Mouse (Mus musculus): ENCODE data around the gene Dmc1. TPM values are rescaled to one million over a fixed set of nuclear protein-coding genes. Genes with fewer than 3 reads are reported as not detected.

The Dmc1 gene
- total RNA-seq, 2 experiments from 2014 or later: not detected

DNA sequence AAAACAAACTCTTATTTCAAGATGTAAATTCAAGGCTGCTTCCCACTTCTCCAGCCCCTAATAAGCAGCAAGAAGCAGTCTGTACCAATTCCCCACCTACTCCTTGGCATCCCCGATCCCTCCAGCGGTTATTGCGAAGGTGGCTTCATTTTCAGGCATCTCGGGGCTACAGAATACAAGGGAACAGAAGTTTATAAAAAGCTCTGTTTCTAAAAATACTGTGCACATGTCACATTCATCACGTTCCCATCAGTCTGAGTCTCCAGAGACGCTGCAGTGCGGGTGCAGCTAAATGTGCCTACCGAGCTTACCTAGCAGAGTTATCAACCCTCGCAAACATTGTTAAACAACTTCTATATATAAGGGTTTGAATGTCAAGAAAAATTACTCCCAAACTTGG lies 42.5 kb downstream of the Dmc1 start:
- no peak for DNase-seq (ENCODE audit: low spot score)

DNA sequence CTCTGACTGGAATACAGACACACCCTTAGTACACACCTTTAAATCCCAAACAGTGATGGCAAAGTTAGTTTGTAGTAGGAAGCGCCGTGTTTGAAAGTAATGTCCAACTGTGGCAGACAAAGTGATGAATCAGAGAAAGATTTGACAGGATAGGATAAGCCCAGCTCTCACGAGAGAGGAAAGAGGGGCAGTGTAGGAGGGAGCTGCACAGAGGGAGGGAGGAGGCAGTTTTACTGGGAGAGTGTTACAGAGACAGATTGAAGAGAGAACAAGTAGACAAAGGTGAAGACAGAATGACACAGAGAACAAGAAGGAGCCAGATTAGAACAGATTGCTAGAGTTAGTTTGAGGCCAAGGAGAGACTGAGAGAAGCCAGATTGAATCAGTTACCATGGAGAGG lies 45.3 kb downstream of the Dmc1 start:
- no peak for DNase-seq (ENCODE audit: low spot score)

DNA sequence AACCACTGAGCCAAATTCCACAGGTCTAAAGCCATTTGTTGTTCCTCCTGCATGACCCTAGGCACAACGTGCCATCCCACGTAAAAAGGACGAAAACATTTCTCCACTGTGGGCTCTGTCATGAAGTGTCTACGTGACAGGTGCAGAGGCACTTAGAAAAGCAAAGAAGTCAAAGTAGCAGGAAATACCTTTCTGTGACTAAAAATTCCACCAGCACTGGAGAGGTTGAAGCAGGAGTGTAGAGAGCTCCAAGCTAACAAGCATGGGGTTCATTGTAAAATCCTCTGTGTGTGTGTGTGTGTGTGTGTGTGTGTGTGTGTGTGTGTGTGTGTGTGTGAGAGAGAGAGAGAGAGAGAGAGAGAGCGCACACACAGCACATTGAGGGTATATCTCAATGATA lies 52.3 kb downstream of the Dmc1 start:
- no peak for DNase-seq (ENCODE audit: low spot score)

DNA sequence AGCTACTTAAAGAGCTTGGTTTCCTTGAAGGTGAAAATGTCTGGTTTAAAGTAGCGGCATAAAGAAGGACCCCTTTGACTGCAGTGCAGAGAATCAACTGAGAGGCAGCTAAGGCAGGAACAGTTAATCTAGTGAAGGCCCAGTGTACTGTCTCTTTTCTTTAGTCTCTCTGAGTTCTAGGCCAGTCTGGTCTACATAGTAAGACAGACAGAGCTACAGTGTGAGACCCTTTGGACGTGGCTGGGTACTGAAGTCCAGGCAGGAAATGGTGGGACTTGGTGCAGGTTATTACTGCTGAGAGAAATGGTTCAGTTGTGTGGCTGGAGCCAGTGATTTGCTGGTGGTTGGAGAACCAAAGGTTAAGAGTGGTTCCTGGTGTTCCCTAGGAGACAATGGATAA lies 56.7 kb downstream of the Dmc1 start:
- DNase-seq (ENCODE audit: low spot score): no peak

DNA sequence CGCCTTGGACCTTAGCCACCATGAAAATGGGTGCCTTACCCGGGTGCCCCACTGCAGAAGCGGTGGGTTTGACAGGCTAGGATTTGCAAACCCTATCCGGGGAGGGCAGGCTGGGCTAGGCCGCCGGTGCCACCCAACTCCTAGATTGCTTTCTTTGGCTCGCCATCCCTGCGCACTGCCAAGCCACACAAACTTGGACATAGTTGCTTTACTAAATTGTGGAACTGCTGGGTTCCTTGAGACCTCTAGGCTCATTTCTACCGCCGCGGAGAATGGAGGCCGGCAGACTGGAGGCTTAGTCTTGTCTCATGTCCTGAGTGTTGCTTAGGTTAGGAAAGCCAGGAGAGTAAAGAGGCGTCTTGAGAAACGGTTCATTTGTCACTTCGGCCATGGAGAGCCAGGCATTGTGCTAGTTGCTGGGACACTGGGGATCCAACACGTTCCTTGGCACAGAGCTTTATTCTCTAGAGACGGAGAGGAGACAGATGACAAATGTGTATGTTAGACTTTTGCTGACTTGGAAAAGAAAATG lies 57.6 kb downstream of the Dmc1 start:
- no peak for DNase-seq (ENCODE audit: low spot score)

DNA sequence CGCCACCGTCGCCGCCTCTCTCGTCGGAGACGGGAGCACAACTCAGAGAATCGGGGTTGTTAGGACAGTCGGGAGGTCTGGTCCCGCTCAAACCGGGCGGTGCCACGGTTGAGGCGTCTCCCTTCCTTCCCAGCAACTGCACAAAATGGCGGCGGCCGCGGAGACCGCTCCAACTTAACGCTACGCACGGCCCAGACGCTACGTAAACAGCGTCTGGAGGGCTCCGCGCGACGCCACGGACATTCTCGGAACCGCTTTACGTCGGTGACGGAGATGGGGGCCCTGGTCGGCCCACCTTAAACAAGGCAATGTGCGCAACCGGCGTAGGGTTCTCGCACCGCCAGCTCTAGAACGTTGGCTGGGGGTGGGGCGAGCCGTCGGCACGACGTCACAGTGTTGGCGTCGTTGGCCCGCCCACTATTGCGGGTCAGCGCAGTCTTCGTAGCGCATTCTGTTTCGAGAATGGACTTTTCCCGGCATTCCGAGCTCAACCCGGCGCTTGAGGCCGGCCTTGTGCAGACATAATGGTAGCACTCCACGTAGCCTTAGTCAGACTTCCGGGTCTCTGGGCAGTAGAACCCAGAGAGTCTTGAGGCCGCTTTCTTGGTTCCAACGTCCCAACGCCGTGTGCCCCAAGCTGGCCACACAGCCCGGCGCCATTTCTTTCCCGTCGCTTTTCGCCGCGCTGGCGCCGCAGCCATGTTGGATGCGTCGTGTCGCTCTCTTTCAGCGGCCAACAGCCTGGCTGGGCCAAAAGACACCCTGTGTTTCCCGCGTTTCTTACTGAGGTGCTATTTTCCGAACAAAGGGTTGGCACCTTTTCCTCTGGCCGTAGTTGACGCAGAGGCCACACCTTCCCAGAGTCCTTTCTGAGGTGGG lies 58.3 kb downstream of the Dmc1 start, which contains the start of gene Ddx17:
TSS of gene Ddx17 (minus strand) at position 332 of the 879 bp plus-strand sequence.
- peak; percentile 99 for DNase-seq (ENCODE audit: low spot score)

DNA sequence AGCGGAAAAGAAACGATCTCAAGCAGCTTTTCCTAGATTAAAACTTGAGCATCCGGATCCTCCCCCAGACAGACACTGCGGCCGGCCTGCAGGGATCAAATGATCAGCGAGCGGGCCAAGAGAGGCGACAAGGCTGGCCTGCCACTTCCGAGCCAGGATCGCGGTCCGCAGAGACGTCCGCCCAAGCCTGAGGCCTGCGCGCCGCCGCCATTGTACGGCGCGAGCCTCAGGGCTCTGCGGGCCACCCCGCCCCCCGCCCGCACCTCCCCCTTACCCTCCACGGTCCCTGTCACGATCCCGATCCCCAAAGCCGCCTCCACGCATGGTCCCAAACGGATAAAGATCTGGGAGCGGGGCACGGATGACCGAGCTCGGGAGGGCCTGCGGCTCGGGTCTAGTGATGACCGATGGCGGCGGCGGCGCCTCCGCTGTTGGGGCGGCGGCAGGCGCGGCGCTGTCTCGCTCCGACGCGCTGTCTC lies 58.9 kb downstream of the Dmc1 start:
- peak; percentile 85 for DNase-seq (ENCODE audit: low spot score)

DNA sequence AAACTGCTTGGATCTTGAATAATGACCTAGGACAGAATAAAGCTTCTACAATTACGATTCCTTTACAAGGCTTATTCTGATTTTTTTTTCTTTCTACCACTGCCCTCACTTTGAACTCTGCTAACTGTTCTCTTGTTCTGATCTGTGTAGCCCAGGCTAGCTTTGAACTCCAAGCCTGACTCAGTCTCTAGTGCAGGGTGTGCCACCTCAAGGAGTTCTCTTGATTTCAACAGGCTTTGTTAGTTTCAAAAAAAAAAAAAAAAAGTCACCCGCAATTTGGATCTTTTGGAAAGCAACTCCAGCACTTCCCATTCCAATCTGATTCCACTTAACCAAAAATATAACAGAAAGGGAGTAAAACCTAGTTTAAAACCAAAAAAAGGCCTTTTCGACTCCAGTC lies 59.4 kb downstream of the Dmc1 start:
- DNase-seq (ENCODE audit: low spot score): no peak

DNA sequence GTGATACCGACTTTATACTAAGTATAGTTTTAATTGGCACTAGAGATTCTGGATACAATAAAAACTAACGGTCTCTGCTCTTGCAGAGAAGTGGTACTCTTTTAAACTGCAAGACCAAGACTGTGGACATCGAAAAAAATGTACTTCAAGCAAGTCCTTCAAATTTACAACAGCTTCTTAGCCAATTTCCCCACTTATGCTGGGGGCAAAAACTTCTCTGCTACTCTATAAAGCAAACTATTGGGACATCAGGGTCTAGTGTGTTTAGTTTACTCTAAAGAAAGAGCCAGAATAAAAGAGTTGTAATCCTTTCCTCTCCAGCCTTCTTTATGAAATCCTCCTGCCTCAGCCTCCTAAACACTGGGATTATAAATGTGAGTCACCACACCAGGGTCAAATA lies 60.9 kb downstream of the Dmc1 start:
- no peak for DNase-seq (ENCODE audit: low spot score)

DNA sequence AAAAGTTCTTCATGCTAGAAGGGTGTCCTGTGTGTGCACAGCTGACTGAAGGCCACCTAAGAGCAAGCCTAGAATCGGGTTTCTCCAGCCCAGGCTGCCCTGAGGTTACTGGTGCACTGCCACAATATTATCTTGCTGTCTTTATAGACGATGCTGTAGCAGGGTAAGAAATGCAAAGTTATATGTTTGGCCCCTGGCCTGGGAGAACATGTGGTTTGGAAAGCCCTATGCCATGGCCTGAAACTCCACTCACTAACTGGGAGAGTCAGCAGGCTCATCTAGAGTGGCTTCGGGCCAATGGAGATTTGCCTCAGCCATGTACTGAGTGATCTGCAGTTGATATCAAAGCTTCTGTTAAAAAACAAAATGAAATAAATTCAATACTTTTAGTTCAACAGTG lies 71.1 kb downstream of the Dmc1 start:
- DNase-seq (ENCODE audit: low spot score): peak; percentile 70

DNA sequence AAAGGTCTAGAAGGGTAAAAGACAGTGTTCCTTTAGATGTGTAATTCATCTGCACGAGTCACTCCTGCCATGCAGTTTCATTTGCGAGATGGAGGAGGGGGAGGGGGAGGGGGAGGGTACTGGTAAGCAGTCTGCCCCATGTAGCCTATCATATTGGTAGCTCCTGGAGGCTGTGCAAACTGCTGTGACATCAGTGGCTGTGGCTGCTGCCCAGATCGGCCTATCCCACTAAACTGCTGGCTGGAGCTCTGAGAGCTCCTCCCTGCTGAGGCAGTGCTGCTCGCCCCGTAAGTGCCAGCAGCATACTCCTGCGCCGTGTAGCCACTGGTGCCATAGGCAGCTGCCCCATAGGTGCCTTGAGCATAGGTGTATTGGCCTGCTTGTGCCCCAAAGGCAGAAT lies 75.0 kb downstream of the Dmc1 start:
- no peak for DNase-seq (ENCODE audit: low spot score)

DNA sequence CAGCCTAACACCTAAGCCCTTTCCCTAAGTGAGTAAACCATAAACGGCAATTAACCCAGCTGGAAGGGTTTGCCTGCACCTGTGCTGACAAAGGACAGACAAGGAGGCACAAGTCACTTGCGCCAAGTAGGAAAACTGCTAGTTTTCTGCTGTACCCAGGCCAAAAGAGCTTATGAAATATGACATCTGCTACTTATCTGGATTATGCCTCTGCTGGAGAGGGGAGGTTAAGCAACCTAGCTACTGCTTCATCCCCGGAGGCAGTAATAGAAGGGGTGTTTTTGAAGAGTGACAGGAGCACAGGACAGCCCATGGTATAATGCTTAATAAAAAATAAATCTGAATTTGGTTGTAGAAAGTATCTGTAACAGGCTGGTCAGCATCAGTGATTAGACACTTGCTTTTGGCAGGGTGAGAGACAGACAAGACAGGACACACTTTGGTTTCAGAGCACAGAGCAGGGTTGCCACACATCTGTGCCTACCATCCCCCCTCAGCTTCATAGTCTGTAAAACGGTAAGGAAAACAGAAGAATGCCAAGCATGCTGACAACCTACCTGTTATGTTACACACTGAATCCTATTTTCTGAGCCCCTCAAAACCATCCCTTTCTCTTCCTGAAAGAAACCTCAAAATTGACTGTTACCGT lies 76.8 kb downstream of the Dmc1 start:
- DNase-seq (ENCODE audit: low spot score): no peak

DNA sequence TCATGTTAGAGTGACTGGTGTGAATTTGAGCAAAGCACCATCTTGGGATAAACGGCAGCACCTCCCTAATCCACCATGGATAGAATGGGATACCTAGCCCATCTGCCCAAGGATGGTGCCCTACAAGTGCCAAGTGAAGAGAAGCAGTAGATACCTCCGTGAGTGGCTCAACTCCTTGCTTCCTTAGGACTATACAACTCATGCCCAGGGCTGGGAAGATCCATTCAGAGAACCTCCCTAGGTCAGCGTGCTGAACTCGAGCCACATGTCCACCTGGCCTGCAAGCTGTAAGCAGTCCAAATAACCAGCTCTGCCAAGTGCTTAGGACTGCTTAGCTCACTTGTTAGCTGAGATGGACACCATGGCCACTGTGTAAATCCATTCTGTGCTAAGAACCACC lies 77.7 kb downstream of the Dmc1 start:
- peak; percentile 76 for DNase-seq (ENCODE audit: low spot score)

DNA sequence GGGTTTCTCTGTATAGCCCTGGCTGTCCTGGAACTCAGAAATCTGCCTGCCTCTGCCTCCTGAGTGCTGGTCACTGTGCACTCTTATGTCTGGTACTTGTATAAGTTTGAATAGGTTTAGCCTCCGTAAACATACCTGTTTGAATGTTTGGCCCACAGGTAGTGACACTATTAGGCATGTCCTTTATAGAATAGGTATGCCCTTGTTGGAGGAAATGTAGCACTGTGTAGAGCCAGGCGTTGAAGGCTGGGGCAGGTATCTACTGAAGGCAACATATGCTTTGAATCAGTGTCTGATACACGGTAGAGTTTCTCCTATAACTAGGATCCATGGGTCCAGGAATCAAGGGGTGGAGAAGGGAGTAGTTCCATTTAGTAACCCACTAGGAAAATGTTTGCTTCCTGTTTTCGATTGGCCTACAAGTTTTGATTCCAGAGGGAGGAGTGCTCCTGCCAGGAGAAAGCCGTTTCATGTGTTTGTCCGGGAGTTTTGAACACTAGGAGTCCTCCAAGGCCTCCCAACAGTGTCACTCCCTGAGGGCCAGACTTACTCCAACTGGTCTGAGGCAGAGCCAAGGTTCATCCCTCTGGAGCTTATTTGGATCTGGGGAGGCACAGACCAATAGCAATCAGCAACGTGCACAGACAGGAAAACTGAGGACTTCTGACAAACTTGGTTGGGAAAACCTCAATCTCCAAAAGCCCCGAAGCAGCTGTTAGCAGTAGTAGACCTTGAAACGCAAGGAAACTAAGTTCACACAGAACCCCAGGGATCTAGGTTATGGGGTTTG lies 78.7 kb downstream of the Dmc1 start:
- peak; percentile 47 for DNase-seq (ENCODE audit: low spot score)

DNA sequence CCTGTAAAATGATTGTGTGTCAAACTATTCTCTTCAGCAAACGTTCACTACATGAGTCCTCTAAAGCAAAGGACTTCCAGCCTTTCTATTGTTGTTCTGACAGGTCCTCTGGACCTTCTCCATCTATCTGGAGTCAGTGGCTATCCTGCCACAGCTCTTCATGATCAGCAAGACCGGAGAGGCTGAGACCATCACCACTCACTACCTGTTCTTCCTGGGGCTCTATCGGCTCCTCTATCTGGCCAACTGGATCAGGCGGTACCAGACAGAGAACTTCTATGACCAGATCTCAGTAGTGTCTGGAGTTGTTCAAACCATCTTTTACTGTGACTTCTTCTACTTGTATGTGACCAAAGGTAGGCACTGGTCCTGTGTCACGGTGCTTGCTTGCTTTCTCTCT lies 79.3 kb downstream of the Dmc1 start:
- no peak for DNase-seq (ENCODE audit: low spot score)

DNA sequence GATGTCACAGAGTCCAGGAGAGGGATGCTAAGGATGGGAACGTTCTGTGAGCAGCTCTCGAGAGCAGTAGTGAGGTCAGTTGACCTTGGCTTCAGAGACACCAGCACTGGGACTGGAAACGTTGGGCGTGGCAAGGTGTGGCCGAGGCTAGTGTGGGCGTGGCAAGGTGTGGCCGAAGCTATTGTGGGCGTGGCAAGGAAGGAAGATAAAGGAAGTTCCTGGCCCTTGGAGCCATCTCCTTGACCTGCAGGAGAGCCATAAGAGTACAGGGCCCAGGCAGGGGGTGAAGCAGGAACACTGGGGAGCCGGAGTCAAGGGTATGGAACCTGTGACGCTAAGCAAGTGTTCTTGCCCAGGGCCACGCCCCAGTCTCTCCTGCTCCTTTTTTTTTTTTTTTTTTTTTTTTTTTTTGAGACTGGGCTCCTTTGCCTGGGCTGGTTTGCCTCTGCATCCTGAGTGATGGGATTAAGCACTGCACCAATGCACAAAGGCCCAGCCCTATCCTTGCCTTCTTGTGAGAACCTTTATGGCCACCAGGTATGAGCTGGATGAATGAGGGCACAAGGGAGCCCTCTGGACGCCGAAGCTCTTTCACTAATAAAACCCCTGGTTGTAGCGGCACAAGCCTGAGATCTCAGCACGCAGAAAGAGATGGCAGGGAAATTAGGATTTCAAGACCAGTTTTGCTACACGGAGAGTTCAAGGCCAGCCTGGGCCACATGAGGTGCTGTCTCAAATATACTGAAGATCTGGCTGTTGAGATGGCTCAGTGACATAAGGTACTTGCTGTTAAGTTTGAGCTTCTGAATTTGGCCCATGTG lies 85.3 kb downstream of the Dmc1 start:
- DNase-seq (ENCODE audit: low spot score): no peak

DNA sequence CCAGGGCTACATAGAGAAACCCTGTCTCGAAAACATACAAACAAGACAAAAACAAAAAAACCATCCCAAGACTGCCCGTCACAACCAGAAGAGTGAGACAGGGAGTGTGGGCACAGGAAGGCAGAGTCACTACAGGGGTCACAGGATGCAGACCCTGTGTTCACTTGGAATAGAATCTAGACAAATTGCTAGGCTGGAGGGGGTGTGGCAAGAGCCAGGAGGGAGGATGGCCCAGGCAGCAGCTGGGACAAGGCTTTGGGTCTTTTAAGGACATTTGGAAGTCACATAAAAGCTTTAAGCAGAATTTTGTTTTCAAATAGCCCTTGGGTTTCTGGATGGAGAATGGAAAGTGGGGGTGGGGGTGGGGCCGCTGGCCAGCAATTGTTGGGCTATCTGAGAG lies 86.3 kb downstream of the Dmc1 start:
- DNase-seq (ENCODE audit: low spot score): no peak

DNA sequence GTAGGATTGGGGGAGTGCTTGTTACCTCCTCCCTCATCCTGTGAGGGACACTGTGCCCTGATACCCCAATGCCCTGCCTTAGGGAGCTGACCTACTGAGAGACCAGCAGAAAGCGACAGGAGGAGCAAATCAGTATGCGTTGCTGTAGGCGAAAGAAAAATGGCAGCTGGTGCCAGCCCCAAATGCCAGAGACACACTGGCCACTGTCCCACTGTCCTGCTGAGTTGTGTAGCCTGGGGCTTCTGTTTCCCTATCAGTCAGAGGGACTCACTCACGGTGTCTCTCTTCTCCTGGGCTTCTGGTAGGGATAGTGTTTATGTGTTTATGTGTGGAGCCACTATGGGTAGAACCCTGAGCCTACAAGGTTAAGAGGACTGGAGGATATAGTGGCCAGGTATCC lies 87.2 kb downstream of the Dmc1 start:
- DNase-seq (ENCODE audit: low spot score): no peak

DNA sequence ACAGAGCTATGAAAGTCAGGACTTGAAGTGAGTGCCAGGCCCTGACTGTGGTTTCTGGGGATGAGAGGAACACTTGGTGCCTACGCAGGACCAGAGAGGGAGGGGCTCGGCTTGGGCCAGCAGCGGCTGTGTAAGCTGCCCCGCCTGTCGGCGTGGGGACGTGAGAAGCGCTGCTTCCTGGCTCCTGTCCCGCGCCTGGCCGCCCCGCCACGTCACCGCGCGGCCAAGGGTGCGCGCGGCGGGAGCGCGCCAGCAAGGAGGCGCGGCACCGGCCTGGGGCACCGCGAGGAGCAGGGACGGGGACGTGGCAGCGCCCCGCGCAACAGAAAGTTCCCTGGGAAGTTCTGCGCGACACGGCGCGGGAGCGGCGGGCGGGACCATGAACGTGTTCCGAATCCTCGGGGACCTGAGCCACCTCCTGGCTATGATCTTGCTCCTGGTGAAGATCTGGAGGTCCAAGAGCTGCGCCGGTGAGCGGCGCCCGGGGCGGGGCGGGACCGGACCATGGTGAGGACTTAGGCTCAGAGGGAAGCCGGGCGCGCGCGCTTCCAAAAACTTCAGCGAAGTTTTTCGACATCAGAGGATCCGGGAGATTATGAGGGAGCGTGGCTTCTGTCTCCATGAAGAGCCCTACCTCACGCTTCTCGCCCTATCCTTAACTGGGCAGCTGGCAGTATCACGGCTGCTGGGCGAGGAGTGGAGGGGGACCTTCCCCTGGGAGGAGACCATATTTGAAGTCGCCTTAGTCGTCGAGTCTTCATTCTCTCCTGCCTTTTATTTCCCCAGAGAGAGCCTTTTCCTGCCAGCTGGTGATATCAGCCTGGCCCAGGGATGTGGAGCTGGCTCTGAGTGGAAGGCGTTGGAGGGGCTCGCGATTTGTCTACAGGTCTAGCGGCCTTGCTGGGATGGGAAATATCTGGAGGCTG lies 88.5 kb downstream of the Dmc1 start, which contains the start of gene Kdelr3:
TSS of gene Kdelr3 (plus strand) at position 241 of the 926 bp plus-strand sequence.
- peak; percentile 76 for DNase-seq (ENCODE audit: low spot score)

DNA sequence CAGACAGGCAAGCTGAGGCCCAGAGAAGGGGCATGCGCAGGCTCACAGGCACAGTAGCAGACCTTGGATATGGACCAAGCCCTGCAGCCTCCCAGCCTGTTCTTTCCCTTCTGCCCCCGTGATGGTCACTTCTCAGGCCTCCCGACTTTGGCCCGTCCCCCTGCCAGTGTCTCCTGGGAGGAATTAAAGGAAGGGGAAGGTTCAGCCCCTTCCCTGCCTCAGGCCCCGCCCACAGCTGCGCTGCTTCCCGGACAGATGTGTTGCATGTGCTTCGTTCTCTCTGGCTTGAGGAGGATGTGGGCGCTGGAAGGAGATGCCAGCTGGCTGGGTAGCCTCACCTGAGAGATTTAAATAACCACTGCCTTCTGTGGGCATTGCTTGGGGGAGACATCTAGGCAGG lies 91.0 kb downstream of the Dmc1 start:
- DNase-seq (ENCODE audit: low spot score): peak; percentile 29

Measured in gastrocnemius, adult 18-20 months (tissue).